Mouse (Mus musculus) liver, embryonic 14.5 days (tissue): ENCODE measurements around the gene Asphd2.
A peak's percentile ranks its signal among the peaks of the same experiment; 100 is the strongest.

Experiments used
- CTCF ChIP-seq: IDR thresholded peaks from 2 replicates; pipeline ENCODE4 v1.5.1; 2016; ENCODE audit warnings: antibody characterized with exemption, low read depth, control low read depth
- EP300 ChIP-seq: IDR thresholded peaks from 2 replicates; pipeline ENCODE4 v1.6.1; 2016; ENCODE audit warnings: antibody characterized with exemption, low read depth

GRCm38 (mm10) chr5:112427283-112427682 lies 32.6 kb upstream of the Asphd2 start:
- TF ChIP-seq CTCF (peak; percentile 89), EP300 (no peak)
